Mouse (Mus musculus) testis, adult 2 months (tissue): ENCODE measurements around the gene Slc7a14. TPM values are rescaled to one million over a fixed set of nuclear protein-coding genes. Genes with fewer than 3 reads are reported as not detected.

ENCODE experiments used
- H3K27ac ChIP-seq: fragments of 200-500 bp; 2 replicates; pipeline ENCODE4 v1.5.1; 2012; ENCODE audit warnings: low read depth, low read length; ENCODE audit not compliant: control insufficient read depth, insufficient read depth
- H3K27me3 ChIP-seq: fragments of 200-500 bp; 2 replicates; pipeline ENCODE4 v1.6.1; 2012; ENCODE audit warnings: mild to moderate bottlenecking, low read length, moderate library complexity; ENCODE audit not compliant: control insufficient read depth, insufficient read depth
- H3K36me3 ChIP-seq: fragments of 200-500 bp; 2 replicates; pipeline ENCODE4 v1.6.1; 2012; ENCODE audit warnings: mild to moderate bottlenecking, low read length; ENCODE audit not compliant: control insufficient read depth, insufficient read depth
- H3K4me1 ChIP-seq: fragments of 200-500 bp; 2 replicates; pipeline ENCODE4 v1.6.1; 2012; ENCODE audit warnings: low read length; ENCODE audit not compliant: control insufficient read depth, insufficient read depth
- H3K4me3 ChIP-seq: fragments of 200-500 bp; 2 replicates; pipeline ENCODE4 v1.5.1; 2012; ENCODE audit warnings: low read depth, mild to moderate bottlenecking, low read length, moderate library complexity, mixed read lengths; ENCODE audit not compliant: control insufficient read depth
- CTCF ChIP-seq: fragments of 200-500 bp; IDR thresholded peaks from 2 replicates; pipeline ENCODE4 v1.5.1; 2012; ENCODE audit warnings: low read depth, mild to moderate bottlenecking, inconsistent platforms, low read length, moderate library complexity; ENCODE audit not compliant: control insufficient read depth, insufficient read depth, insufficient replicate concordance
- POLR2A ChIP-seq: fragments of 200-500 bp; IDR thresholded peaks from 2 replicates; pipeline ENCODE4 v1.6.1; 2012; ENCODE audit warnings: low read depth, mild to moderate bottlenecking, inconsistent platforms, low read length, moderate library complexity; ENCODE audit not compliant: control insufficient read depth
- polyA plus RNA-seq: library from polyadenylated mRNA; depleted of rRNA; stranded (reverse); fragments of >200 nt; gene quantifications from 2 replicates; pipeline ENCODE4 v1.2.3, GENCODE M21; 2012

Slc7a14 gene
- polyA plus RNA-seq, 1 experiment: 4.2 TPM

DNA sequence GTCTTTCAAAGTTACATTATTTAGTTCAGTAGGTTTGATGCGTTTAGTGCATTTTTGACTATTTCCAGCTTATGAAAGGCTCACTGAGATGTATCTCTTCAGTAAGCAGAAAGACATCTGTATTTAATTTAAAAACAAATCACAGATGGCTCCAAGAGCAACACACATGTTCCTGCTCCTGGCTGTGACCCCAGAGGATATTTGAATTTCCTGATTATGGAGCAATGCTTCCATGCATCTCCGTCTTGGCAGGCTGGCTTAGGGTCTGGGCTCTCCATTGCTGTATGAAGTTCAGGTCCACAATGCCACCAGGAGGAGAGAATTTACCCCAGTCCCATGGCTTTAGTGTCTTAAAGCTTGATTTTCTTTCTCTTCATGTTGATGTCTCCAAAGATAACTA is 37.5 kb downstream of the Slc7a14 start:
- H3K27me3 ChIP-seq: no peaks in the 10 kb centered on the region
- TF ChIP-seq POLR2A (no peak), CTCF (no peak)
- H3K27ac ChIP-seq: no peak overlapping the region
- H3K36me3 ChIP-seq: no peaks in the 10 kb centered on the region
- H3K4me3 ChIP-seq: no peak overlapping the region
- no peaks in the 10 kb centered on the region for H3K4me1 ChIP-seq

DNA sequence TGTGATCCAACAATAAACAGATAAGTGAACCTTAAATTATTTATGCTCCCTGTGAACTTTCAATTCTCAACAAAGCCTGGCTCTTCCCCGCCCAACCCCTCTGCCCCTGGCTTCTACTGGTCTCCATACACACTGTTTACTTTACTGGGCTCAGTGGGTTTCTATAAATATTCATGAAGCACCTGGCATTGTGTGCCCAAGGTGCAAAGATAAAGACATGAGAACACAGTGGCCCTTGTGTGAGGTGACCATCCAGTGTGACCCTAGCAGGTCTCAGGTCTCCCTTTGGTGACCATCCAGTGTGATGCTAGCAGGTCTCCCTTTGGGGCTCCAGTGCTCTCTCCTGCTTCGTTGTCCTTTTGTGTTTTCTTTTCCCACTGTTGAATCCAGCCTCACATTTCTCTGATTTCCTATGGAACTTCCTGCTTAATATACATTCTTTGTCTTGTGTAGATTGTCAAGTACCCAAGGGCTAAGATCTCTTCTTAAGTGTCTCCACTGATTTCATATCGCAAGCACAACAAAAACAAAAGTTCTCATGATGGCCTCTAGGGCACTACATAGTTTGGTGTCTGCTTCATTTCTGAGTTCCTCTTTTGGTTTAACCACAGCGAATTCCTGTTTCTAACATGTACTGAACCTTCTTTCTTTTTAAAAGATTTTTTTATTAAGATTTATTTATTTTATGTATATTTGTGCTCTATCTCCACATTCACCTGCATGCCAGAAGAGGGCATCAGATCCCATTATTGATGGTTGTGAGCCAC is 40.4 kb downstream of the Slc7a14 start:
- Histone ChIP-seq H3K4me3 (no peak overlapping the region), H3K27ac (no peak overlapping the region), H3K27me3 (no peaks in the 10 kb centered on the region), H3K4me1 (no peaks in the 10 kb centered on the region), H3K36me3 (no peaks in the 10 kb centered on the region)
- TF ChIP-seq POLR2A (no peak), CTCF (no peak)

DNA sequence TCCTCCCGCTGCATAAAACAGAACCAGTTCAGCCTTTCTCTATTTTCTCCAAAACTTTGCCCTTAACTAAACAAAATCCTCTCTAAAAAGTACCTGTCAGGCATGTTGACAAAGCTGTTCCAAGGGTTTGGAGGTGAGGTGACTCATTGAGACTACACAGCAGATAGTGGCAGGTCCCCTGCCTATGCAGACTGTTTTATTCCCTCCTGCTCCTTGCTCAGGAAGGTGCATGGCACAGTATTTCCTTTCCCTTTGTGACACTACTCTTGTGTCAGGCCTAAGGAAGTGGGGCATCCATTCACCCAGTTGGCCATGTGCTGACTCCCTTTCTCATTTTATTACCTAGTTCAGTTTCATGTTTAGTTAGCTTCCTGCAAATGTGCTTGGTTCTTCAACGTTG is 42.3 kb downstream of the Slc7a14 start:
- Histone ChIP-seq H3K27ac (no peak overlapping the region), H3K4me3 (no peak overlapping the region), H3K4me1 (no peaks in the 10 kb centered on the region), H3K36me3 (no peaks in the 10 kb centered on the region), H3K27me3 (no peaks in the 10 kb centered on the region)
- TF ChIP-seq POLR2A (no peak), CTCF (no peak)

DNA sequence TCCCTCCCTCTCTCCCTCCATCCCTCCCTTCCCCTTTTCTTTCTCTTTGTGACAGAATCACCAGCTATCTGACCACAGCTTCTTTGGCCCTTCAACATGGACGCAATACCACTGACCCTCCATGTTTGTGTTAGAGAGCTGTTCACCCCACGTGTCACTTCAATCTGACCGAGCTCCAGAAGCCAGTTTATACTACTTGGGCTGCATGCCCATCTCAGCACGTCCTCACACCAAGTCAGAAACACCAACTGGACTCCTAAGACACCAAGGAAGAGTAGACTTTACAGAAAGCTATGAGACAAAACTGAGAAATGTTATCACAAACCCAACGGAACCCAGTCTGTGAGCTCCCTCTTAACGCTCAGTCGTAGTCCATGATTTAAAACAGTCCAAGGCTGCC is 43.2 kb downstream of the Slc7a14 start:
- Histone ChIP-seq H3K27ac (no peak overlapping the region), H3K27me3 (no peaks in the 10 kb centered on the region), H3K4me1 (no peaks in the 10 kb centered on the region), H3K4me3 (no peak overlapping the region), H3K36me3 (no peaks in the 10 kb centered on the region)
- TF ChIP-seq POLR2A: no peak
- TF ChIP-seq CTCF: no peak

DNA sequence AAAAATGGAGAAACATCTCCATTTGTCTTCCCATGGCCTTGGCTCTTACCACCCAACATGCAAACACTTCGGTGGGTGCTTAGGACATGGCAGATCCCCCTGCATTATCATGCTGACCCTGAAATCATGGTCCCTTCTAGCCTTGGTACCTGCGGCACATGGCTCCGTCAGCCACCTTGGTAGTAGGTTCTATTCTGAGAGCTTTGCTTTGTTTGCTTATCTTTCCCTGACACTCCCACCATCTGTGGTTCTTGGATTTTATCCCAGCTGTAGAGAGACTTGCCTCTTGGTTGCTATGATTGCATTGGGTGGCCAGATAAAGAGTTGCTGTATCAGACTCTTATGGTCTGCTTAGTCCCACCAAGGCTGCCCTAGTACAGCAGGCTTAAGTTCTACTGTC is 46.6 kb downstream of the Slc7a14 start:
- H3K27me3 ChIP-seq: no peaks in the 10 kb centered on the region
- H3K27ac ChIP-seq: no peak overlapping the region
- H3K4me1 ChIP-seq: no peaks in the 10 kb centered on the region
- no peaks in the 10 kb centered on the region for H3K36me3 ChIP-seq
- no peak overlapping the region for H3K4me3 ChIP-seq
- TF ChIP-seq POLR2A: no peak
- no peak for TF ChIP-seq CTCF

DNA sequence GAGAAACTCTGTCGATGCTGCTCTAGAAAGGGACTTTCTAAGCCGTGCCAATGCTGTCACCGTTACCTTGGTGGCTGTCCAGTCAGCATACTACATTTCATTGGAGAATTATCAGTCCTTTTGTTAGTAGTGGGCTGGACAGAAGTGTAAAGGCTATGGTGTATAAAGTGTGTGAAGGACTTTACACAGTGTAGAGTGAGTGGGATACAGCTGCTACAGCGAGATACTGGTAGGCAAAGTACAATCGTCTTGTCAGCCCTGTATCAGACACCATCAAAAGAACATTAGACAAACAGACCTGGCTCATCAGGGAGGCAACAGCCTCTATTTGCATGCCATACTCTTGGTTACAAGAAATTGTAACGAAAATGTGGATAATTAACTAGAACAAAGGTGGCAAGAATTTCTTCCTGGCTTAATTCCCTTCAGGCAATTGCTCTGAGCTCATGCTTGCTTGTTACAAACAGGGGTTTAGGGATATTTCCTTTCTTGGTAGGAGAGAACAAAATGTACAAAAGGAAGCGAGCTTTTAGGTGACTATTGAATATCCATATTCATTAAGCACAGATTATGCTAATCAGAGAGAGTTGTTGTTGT is 48.7 kb downstream of the Slc7a14 start:
- H3K27ac ChIP-seq: no peak overlapping the region
- H3K4me1 ChIP-seq: no peaks in the 10 kb centered on the region
- H3K27me3 ChIP-seq: no peaks in the 10 kb centered on the region
- no peak overlapping the region for H3K4me3 ChIP-seq
- TF ChIP-seq POLR2A (no peak), CTCF (no peak)
- H3K36me3 ChIP-seq: no peaks in the 10 kb centered on the region

DNA sequence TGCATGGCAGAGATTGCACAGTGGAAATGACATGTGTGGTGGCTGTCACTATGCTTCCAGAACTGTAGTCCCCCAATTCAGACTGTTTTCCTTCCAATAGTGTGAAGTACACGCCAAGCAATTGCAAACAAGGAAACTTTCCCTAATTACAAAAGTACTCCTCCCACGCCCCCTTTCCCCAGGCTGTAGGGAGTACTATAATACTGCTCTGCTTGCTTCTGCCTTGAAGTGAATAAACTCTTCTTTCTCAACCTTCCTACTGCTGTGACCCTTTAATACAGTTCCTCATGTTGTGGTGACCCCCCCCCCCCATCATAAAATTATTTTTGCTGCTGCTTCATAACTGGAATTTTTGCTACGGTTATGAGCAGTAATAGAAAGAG is 49.2 kb downstream of the Slc7a14 start:
- no peak overlapping the region for H3K27ac ChIP-seq
- no peak for TF ChIP-seq POLR2A
- TF ChIP-seq CTCF: no peak
- H3K27me3 ChIP-seq: no peaks in the 10 kb centered on the region
- no peaks in the 10 kb centered on the region for H3K4me1 ChIP-seq
- no peaks in the 10 kb centered on the region for H3K36me3 ChIP-seq
- H3K4me3 ChIP-seq: no peak overlapping the region

DNA sequence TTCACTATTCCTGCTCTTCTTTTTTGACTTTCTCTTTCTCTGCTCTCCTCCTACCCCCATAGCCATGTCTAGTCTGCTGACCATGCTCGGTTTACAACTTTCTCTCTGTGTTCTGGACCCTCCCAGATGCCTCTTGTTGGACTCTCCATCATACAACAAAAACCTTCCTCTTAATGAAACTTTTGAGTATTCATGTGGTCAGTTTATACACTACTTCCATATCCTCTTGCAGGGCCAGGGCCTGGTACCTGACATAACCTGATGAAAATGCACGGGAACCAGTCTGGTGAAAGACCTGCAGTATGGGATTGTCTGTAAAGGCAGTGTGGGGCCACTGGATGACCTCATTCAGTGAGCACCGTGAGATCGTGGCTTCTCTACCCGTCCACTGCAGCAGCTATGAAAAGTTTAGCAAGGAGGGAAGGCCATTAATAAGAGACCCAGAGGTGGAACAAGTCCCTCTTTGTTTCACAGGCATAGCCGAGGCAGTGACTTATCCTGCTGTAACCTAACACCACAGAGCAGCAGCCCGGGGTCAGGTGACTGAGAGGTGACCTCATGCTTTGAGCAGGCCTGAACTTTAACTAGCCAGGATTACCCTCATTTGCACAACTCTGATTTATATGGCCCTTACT is 49.7 kb downstream of the Slc7a14 start:
- no peaks in the 10 kb centered on the region for H3K27me3 ChIP-seq
- no peak overlapping the region for H3K27ac ChIP-seq
- no peaks in the 10 kb centered on the region for H3K36me3 ChIP-seq
- TF ChIP-seq POLR2A: no peak
- TF ChIP-seq CTCF: no peak
- no peak overlapping the region for H3K4me3 ChIP-seq
- no peaks in the 10 kb centered on the region for H3K4me1 ChIP-seq
